Mouse (Mus musculus) CH12.LX (cell line): ENCODE data around the gene Ube2g1.

Experiments
- CTCF ChIP-seq, 2 experiments: IDR thresholded peaks in 1 of 2; conservative IDR thresholded peaks in 1 of 2; 2 replicates each; pipeline ENCODE4 v1.5.1; 2011 to 2012; ENCODE audit warnings: low read depth in 2 of 2, low read length in 2 of 2, improper control_type of control experiment in 1 of 2, inconsistent platforms in 1 of 2, mild to moderate bottlenecking in 1 of 2, moderate library complexity in 1 of 2
- EP300 ChIP-seq: IDR thresholded peaks from 2 replicates; pipeline ENCODE4 v1.6.1; 2011; ENCODE audit warnings: low read length, improper control_type of control experiment
- IRF4 ChIP-seq: IDR thresholded peaks from 2 replicates; pipeline ENCODE4 v1.6.1; 2014; ENCODE audit warnings: low read depth, mild to moderate bottlenecking, inconsistent platforms, low read length, improper control_type of control experiment
- JUND ChIP-seq: conservative IDR thresholded peaks from 2 replicates; pipeline ENCODE4 v1.6.1; 2011; ENCODE audit warnings: low read depth, low read length, improper control_type of control experiment
- MAZ ChIP-seq: IDR thresholded peaks from 2 replicates; pipeline ENCODE4 v1.6.1; 2012; ENCODE audit warnings: low read depth, mild to moderate bottlenecking, inconsistent platforms, low read length, improper control_type of control experiment, moderate library complexity
- MXI1 ChIP-seq: IDR thresholded peaks from 2 replicates; pipeline ENCODE4 v1.6.1; 2011; ENCODE audit warnings: mild to moderate bottlenecking, low read depth, low read length, improper control_type of control experiment
- POLR2A ChIP-seq: IDR thresholded peaks from 2 replicates; pipeline ENCODE4 v1.6.1; 2011; ENCODE audit warnings: low read depth, mild to moderate bottlenecking, improper control_type of control experiment, low read length
- SIN3A ChIP-seq: IDR thresholded peaks from 2 replicates; pipeline ENCODE4 v1.6.1; 2012; ENCODE audit warnings: low read length, improper control_type of control experiment, inconsistent platforms
- ZMIZ1 ChIP-seq: IDR thresholded peaks from 2 replicates; pipeline ENCODE4 v1.6.1; 2012; ENCODE audit warnings: low read depth, mild to moderate bottlenecking, inconsistent platforms, low read length, improper control_type of control experiment

GRCm38 (mm10) chr11:72660359-72660758 is 53.3 kb downstream of the Ube2g1 start:
- no peak for TF ChIP-seq MXI1
- no peak for TF ChIP-seq JUND
- TF ChIP-seq SIN3A = no peak
- TF ChIP-seq EP300 = no peak
- TF ChIP-seq ZMIZ1 = no peak
- TF ChIP-seq IRF4 = no peak
- TF ChIP-seq POLR2A = no peak
- TF ChIP-seq CTCF (conservative IDR thresholded peaks at IDR 0.05 in 1 of 2, IDR thresholded peaks at IDR 0.05 in 1 of 2; ENCODE audit: low read depth in 2 of 2, low read length in 2 of 2) = no peak
- TF ChIP-seq MAZ = no peak
